Mouse (Mus musculus): ENCODE results near the gene Macrod2. TPM values are rescaled to one million over a fixed set of nuclear protein-coding genes. Genes with fewer than 3 reads are reported as not detected.

Macrod2 gene
- polyA plus RNA-seq, 1 experiment = 57.8 TPM

DNA sequence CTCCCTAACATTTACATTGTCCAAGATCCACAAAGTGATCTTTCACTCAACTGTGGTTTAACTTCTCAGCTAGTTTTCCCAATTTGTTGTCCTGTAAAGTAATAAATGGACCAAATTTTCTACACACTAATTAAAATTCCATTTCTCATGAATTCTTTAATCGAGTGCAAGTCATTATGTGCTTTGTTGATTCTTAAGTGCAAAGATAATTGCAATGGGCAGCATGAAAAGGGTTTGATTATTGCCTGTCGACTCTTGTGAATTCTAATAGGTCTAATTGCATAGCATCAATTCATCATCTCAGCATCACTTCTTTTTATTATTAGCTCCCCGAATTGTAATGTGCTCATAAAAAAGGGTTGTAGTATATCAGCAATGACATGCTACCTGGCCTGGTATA lies 1095.4 kb downstream of the Macrod2 start:
- no peaks in the 10 kb centered on the region for H3K9me3 ChIP-seq

DNA sequence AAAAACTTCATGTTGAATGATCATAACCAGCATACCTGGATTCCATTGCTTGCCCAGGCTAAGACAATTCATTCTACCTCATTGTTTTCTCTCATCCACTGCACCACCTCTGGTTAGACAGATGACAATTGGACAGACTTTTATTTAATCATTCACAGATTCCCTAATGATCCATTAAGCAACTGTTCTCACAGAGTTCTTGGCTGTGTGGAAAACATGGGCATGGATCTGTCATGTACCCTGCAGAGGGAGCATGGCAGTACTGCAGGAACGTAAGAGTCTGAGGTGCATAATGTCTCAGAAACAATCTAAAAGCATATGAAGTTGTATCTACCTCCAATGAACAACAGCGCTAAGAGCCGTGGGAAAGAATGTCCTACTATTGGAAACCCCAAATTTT lies 1110.3 kb downstream of the Macrod2 start:
- no peaks in the 10 kb centered on the region for H3K9me3 ChIP-seq
- TF ChIP-seq GATA1 (IDR thresholded peaks at IDR 0.05; ENCODE audit: borderline replicate concordance, low read length) (no peak), FLI1 (IDR thresholded peaks at IDR 0.05; ENCODE audit: low read length) (no peak)
- H3K4me3 ChIP-seq (replicated peaks) = no peak overlapping the region
- no peaks in the 10 kb centered on the region for H3K4me1 ChIP-seq
- H3K36me3 ChIP-seq (replicated peaks; ENCODE audit: low read length) = no peaks in the 10 kb centered on the region
- no peaks in the 10 kb centered on the region for H3K27me3 ChIP-seq (replicated peaks)

More for the DNA sequence above, 1095.4 kb downstream of the Macrod2 start:
- Histone ChIP-seq H3K4me1 (no peaks in the 10 kb centered on the region), H3K4me3 (replicated peaks) (no peak overlapping the region), H3K36me3 (replicated peaks; ENCODE audit: low read length) (no peaks in the 10 kb centered on the region), H3K27me3 (replicated peaks) (no peaks in the 10 kb centered on the region)
- TF ChIP-seq GATA1 (IDR thresholded peaks at IDR 0.05; ENCODE audit: borderline replicate concordance, low read length) (no peak), FLI1 (IDR thresholded peaks at IDR 0.05; ENCODE audit: low read length) (no peak)

GRCm38 (mm10) chr2:141507929-141508897 lies 1113.1 kb downstream of the Macrod2 start:
- Histone ChIP-seq H3K4me1 (no peaks in the 10 kb centered on the region), H3K27me3 (replicated peaks) (no peaks in the 10 kb centered on the region), H3K9me3 (no peaks in the 10 kb centered on the region), H3K36me3 (replicated peaks; ENCODE audit: low read length) (no peaks in the 10 kb centered on the region), H3K4me3 (replicated peaks) (no peak overlapping the region)
- TF ChIP-seq GATA1 (IDR thresholded peaks at IDR 0.05; ENCODE audit: borderline replicate concordance, low read length) (no peak), FLI1 (IDR thresholded peaks at IDR 0.05; ENCODE audit: low read length) (no peak)

DNA sequence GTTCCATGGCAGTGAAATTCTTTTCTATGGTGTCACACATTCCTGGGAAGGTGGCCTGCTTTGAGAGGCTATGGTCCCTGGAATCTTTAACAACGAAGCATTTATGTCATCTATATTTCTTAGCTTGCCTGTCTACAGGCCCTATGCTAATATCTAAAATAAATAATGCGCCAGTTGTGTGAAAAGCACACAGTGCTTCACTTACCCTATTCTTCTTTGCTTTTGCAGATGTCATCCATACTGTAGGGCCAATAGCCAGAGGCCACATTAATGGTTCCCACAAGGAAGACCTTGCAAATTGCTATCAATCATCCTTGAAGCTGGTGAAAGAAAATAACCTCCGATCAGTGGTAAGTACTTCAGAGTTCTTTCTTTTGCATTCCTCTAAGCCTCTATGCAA lies 1119.9 kb downstream of the Macrod2 start:
- Histone ChIP-seq H3K9me3 (no peaks in the 10 kb centered on the region), H3K4me3 (replicated peaks) (no peak overlapping the region), H3K36me3 (replicated peaks; ENCODE audit: low read length) (no peaks in the 10 kb centered on the region), H3K4me1 (no peaks in the 10 kb centered on the region), H3K27me3 (replicated peaks) (no peaks in the 10 kb centered on the region)
- TF ChIP-seq FLI1 (IDR thresholded peaks at IDR 0.05; ENCODE audit: low read length) (no peak), GATA1 (IDR thresholded peaks at IDR 0.05; ENCODE audit: borderline replicate concordance, low read length) (no peak)

GRCm38 (mm10) chr2:141522081-141522480 lies 1127.0 kb downstream of the Macrod2 start:
- Histone ChIP-seq H3K4me1 (no peaks in the 10 kb centered on the region), H3K36me3 (replicated peaks; ENCODE audit: low read length) (no peaks in the 10 kb centered on the region), H3K4me3 (replicated peaks) (no peak overlapping the region), H3K27me3 (replicated peaks) (no peaks in the 10 kb centered on the region), H3K9me3 (no peaks in the 10 kb centered on the region)
- no peak for TF ChIP-seq FLI1 (IDR thresholded peaks at IDR 0.05; ENCODE audit: low read length)
- no peak for TF ChIP-seq GATA1 (IDR thresholded peaks at IDR 0.05; ENCODE audit: borderline replicate concordance, low read length)

- Histone ChIP-seq H3K27me3 (replicated peaks) (no peaks in the 10 kb centered on the region), H3K9me3 (no peaks in the 10 kb centered on the region; the same call in 1 of the 2 replicates)
- no peak for TF ChIP-seq FLI1 (IDR thresholded peaks at IDR 0.05; ENCODE audit: low read length)
- TF ChIP-seq GATA1 (IDR thresholded peaks at IDR 0.05; ENCODE audit: borderline replicate concordance, low read length) = no peak
Measured at GRCm38 (mm10) chr2:141545877-141546276, 1150.8 kb downstream of the Macrod2 start.

DNA sequence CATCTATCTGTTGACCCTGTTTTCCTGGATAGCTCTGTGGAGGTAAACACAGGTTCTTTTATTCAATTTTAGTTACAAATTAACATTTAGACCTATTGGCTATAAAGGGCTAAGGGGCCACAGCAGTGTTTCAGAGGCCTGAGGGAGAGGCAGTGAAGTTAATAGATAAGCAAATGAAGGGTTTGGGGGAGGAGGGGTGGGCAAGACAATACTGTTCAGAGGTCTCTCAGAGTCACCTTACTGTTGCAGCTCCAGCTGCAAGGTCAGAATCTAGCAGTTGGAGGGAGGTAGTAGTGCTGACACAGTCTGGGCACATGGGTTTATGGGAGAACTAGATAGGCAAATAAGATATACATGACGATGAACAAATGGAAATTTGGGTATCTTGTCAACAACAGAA lies 1156.6 kb downstream of the Macrod2 start:
- H3K4me3 ChIP-seq (replicated peaks) = no peak overlapping the region
- no peaks in the 10 kb centered on the region; the same call in 1 of the 2 replicates for H3K9me3 ChIP-seq
- H3K36me3 ChIP-seq (replicated peaks; ENCODE audit: low read length) = no peaks in the 10 kb centered on the region
- no peaks in the 10 kb centered on the region for H3K27me3 ChIP-seq (replicated peaks)
- H3K4me1 ChIP-seq = no peaks in the 10 kb centered on the region
- TF ChIP-seq FLI1 (IDR thresholded peaks at IDR 0.05; ENCODE audit: low read length) (no peak), GATA1 (IDR thresholded peaks at IDR 0.05; ENCODE audit: borderline replicate concordance, low read length) (no peak)

More at GRCm38 (mm10) chr2:141545877-141546276, 1150.8 kb downstream of the Macrod2 start:
- H3K4me3 ChIP-seq (replicated peaks) = no peak overlapping the region
- H3K4me1 ChIP-seq = no peaks in the 10 kb centered on the region
- no peaks in the 10 kb centered on the region for H3K36me3 ChIP-seq (replicated peaks; ENCODE audit: low read length)

- Histone ChIP-seq H3K9me3 (no peaks in the 10 kb centered on the region; the same call in 1 of the 2 replicates), H3K4me3 (replicated peaks) (no peak overlapping the region), H3K4me1 (no peaks in the 10 kb centered on the region), H3K27me3 (replicated peaks) (no peaks in the 10 kb centered on the region), H3K36me3 (replicated peaks; ENCODE audit: low read length) (no peaks in the 10 kb centered on the region)
- TF ChIP-seq GATA1 (IDR thresholded peaks at IDR 0.05; ENCODE audit: borderline replicate concordance, low read length) (no peak), FLI1 (IDR thresholded peaks at IDR 0.05; ENCODE audit: low read length) (no peak)
Measured at GRCm38 (mm10) chr2:141556747-141557146, 1161.6 kb downstream of the Macrod2 start.

DNA sequence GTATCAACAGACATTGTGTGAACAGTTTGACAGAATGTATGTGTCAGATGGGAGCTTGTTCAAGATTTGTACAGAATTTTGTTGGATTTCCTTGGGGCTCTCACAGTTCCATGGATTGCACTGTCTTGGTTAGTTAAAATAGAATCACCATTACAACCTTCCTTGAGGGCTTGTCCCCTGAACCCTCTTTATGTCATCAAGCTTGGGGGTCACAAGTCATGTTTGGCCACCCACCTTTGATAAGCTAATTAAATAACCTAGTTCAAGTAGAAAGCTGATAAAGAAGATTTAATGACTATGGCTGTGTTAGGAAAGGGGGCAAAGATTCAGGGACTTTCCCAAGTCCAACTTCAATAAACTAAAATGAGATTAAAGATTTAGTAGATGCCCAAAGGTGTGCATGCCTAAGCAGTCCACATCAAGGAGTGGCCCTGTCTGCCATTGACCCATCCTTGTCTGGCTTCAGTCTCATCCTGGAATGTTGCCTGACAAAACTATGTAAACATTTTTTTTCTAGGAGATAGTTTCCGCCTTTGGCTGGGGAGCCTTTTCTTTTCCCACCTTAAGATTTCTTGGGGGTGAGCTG lies 1163.2 kb downstream of the Macrod2 start:
- H3K9me3 ChIP-seq = no peaks in the 10 kb centered on the region; the same call in 1 of the 2 replicates
- no peaks in the 10 kb centered on the region for H3K36me3 ChIP-seq (replicated peaks; ENCODE audit: low read length)
- H3K4me3 ChIP-seq (replicated peaks) = no peak overlapping the region
- TF ChIP-seq FLI1 (IDR thresholded peaks at IDR 0.05; ENCODE audit: low read length) (no peak), GATA1 (IDR thresholded peaks at IDR 0.05; ENCODE audit: borderline replicate concordance, low read length) (no peak)
- H3K4me1 ChIP-seq = no peaks in the 10 kb centered on the region
- H3K27me3 ChIP-seq (replicated peaks) = no peaks in the 10 kb centered on the region

GRCm38 (mm10) chr2:141565986-141566385 lies 1170.9 kb downstream of the Macrod2 start:
- no peaks in the 10 kb centered on the region for H3K27me3 ChIP-seq (replicated peaks)
- TF ChIP-seq GATA1 (IDR thresholded peaks at IDR 0.05; ENCODE audit: borderline replicate concordance, low read length) (no peak), FLI1 (IDR thresholded peaks at IDR 0.05; ENCODE audit: low read length) (no peak)
- no peak overlapping the region for H3K4me3 ChIP-seq (replicated peaks)
- H3K36me3 ChIP-seq (replicated peaks; ENCODE audit: low read length) = no peaks in the 10 kb centered on the region
- H3K4me1 ChIP-seq = no peaks in the 10 kb centered on the region
- H3K9me3 ChIP-seq = 0 out of 2 replicates have a peak, but pooled peaks cover 2% of the 10 kb centered on the region

Data from megakaryocyte, embryonic 14.5 days (primary cell).